Mouse (Mus musculus): ENCODE results near the gene Cacna1c. TPM values are rescaled to one million over a fixed set of nuclear protein-coding genes. Genes with fewer than 3 reads are reported as not detected.

The Cacna1c gene
- 0.20 and 0.30 TPM in 2 replicates for polyA plus RNA-seq (2015; fragmentation: Nextera tagmentation; extraction: Ambion mirVana)

DNA sequence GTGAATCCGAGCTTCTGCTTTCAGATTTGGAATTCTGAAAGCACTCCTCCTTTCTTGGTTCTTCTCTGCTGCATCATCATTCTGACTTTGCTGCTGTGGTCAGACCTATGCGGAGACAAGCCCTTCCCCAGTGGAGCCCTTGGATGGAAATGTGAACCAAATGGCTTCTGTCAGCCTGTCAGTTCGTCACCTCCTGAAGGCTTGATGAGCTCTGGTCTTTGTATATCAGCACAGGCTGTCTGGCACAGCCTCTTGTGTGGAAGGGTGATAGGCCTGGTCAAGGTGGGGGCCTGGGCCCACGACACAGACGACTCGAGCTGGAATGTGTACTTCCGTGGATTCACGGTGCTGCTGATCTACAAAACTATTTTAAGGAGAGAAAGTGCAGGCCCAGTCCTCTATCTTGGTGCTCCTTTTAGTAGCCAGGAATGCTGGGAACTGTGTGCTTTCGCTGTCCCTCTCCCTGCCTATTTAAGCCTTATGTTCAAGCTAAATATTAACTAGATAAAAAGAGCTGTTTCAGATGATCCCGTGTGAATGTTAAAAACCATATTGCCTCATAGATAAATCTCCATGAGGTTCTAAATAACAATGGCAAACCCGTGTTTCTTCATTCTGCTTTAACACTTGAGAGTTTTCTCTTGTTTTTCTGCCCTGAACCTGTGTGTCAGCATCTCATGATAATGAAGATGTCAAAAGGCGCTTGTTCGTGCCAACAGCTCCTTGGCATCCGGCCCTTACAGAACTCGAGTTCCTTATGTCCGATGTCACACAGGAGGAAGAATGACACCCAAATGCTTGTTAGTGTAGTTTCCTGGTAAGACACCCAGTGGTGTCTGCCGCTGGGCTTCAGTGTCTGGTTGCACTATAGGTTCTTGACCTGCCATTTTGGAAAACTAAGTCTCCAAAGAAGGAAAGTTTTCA, at the start of gene Cacna1c:
Gene Cacna1c, minus strand, starts transcription at position 37 of the 924 bp plus-strand sequence.
- 0 out of 2 replicates have a peak, but pooled peaks have one; percentile 19 for ATAC-seq (ENCODE audit: low read depth)
- Histone ChIP-seq H3K9ac (ENCODE audit: low read depth, low read length) (no peak within 1 kb of the TSS), H3K4me3 (ENCODE audit: low read depth, low read length) (no peak within 1 kb of the TSS), H3K27me3 (ENCODE audit: control insufficient read depth, insufficient read depth, low read depth, low read length) (no peaks in the 10 kb centered on the region), H3K4me1 (ENCODE audit: control insufficient read depth, low read depth, low read length) (no peaks in the 10 kb centered on the region), H3K4me2 (ENCODE audit: low read depth, low read length) (no peak within 1 kb of the TSS), H3K27ac (ENCODE audit: low read length) (no peak within 1 kb of the TSS), H3K9me3 (replicated peaks; ENCODE audit: control insufficient read depth, low read length) (no peaks in the 10 kb centered on the region), H3K36me3 (ENCODE audit: control insufficient read depth, insufficient read depth) (no peaks in the 10 kb centered on the region)
- 58% methylated on average over 17 of the region's 17 CpGs for WGBS (ENCODE audit: insufficient replicate concordance)

DNA sequence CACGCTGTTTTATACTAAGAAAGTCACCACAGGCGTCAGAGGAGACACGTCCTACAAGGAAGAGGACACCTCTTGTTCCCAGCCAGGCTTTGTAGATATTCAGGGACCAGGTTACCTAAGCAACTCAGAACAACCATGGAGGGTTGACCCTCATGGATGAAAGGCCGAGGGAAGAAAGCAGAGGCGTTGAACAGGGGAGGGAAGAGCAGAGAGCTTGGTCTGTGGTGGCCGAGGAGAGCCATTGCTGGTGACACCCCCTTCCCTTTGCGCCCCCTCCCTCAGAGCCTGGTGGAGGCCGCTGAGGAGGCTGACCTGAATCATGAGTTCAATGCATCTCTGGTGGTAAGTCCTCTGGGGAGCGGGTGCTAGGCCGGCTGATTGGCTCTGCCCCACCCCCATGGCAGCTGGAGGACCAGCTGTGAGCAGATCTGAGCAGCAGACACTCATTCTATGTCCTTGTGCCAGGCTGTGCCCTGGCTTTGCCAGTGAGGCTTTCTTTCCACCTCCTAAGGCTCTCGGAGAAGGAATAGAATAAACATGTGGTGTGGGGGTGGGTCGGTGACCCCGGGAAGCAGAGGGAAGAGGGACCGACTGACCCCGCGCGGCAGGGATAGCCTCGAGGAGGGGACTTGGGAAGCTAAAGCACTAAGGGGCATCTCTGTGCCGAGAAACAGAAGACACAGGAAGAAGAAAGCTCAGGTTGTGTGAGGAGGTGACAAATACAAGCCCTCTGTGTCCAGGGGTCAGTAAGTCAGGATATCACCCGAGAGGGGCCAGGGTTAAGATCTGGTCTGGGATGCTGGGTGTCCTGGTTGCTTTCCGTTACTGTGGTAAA, 44.9 kb upstream of the Cacna1c start:
- H3K36me3 ChIP-seq (ENCODE audit: control insufficient read depth, insufficient read depth): no peaks in the 10 kb centered on the region
- H3K4me3 ChIP-seq (ENCODE audit: low read depth, low read length): no peak overlapping the region
- H3K4me2 ChIP-seq (ENCODE audit: low read depth, low read length): no peak overlapping the region
- ATAC-seq (ENCODE audit: low read depth): no peak
- no peaks in the 10 kb centered on the region for H3K4me1 ChIP-seq (ENCODE audit: control insufficient read depth, low read depth, low read length)
- H3K27me3 ChIP-seq (ENCODE audit: control insufficient read depth, insufficient read depth, low read depth, low read length): no peaks in the 10 kb centered on the region
- H3K9me3 ChIP-seq (replicated peaks; ENCODE audit: control insufficient read depth, low read length): 0 out of 2 replicates have a peak, but pooled peaks cover under 1% of the 10 kb centered on the region
- 50% methylated on average over 21 of the region's 21 CpGs for WGBS (ENCODE audit: insufficient replicate concordance)
- no peak overlapping the region for H3K27ac ChIP-seq (ENCODE audit: low read length)
- no peak overlapping the region for H3K9ac ChIP-seq (ENCODE audit: low read depth, low read length)

DNA sequence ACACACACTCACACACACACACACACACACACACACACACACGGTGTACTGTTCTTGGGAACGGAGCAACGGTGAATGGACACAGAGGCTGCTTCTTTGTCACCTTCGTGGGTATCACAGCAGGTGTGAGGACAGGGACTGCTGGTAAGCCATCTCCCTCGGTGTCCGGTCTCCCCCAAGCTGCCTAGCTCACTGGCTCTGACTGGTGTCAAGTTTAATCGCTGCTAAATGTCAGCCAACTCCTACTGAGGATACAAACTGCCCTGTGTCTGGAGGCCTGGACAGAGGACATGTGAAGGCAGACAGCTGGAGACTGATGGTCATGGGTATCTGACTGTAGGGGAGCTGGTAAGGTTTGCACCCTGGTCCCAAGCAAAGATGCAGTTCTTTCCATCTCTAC, 44.0 kb upstream of the Cacna1c start:
- no peak for ATAC-seq (ENCODE audit: low read depth)
- Histone ChIP-seq H3K4me3 (ENCODE audit: low read depth, low read length) (no peak overlapping the region), H3K4me2 (ENCODE audit: low read depth, low read length) (no peak overlapping the region), H3K27me3 (ENCODE audit: control insufficient read depth, insufficient read depth, low read depth, low read length) (no peaks in the 10 kb centered on the region), H3K27ac (ENCODE audit: low read length) (no peak overlapping the region), H3K9me3 (replicated peaks; ENCODE audit: control insufficient read depth, low read length) (no peaks in the 10 kb centered on the region), H3K4me1 (ENCODE audit: control insufficient read depth, low read depth, low read length) (no peaks in the 10 kb centered on the region), H3K36me3 (ENCODE audit: control insufficient read depth, insufficient read depth) (no peaks in the 10 kb centered on the region), H3K9ac (ENCODE audit: low read depth, low read length) (no peak overlapping the region)
- WGBS (ENCODE audit: insufficient replicate concordance): 61% methylated on average over 7 of the region's 7 CpGs

DNA sequence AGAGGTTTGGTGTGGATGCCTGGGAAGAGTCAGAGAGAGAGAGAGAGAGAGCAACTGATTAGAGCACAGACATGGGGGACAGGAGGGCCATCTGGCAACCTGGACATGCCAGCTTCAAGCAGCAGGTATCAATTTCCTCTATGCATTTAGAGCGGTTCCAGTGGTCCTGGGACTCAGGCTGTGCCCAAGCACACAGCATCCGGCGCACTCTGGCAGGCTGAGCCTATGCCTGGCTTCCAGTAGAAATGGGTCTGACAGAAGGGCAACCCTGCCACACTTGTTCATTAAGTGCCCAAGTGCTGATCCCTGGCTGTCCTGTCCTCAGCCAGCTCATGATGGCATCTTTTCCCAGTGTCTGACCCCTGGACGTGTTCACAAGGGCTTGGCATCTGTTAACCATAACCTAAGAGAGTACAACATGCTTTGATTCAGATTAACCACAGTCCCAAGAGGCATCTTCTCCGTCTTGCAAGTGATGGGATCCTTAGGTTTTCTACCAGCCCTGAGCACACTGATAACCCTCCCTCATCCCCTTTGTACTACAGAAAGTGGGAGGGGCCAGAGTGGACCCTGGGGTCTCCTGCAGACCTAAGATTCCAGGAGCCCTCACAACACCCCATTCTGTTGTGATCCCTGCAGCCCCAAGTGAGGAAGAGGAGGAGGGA, 43.3 kb upstream of the Cacna1c start:
- no peak for ATAC-seq (ENCODE audit: low read depth)
- H3K27ac ChIP-seq (ENCODE audit: low read length): no peak overlapping the region
- 57% methylated on average over 5 of the region's 5 CpGs for WGBS (ENCODE audit: insufficient replicate concordance)
- H3K4me2 ChIP-seq (ENCODE audit: low read depth, low read length): no peak overlapping the region
- H3K4me3 ChIP-seq (ENCODE audit: low read depth, low read length): no peak overlapping the region
- H3K9me3 ChIP-seq (replicated peaks; ENCODE audit: control insufficient read depth, low read length): no peaks in the 10 kb centered on the region
- H3K27me3 ChIP-seq (ENCODE audit: control insufficient read depth, insufficient read depth, low read depth, low read length): no peaks in the 10 kb centered on the region
- H3K4me1 ChIP-seq (ENCODE audit: control insufficient read depth, low read depth, low read length): no peaks in the 10 kb centered on the region
- no peaks in the 10 kb centered on the region for H3K36me3 ChIP-seq (ENCODE audit: control insufficient read depth, insufficient read depth)
- H3K9ac ChIP-seq (ENCODE audit: low read depth, low read length): no peak overlapping the region

DNA sequence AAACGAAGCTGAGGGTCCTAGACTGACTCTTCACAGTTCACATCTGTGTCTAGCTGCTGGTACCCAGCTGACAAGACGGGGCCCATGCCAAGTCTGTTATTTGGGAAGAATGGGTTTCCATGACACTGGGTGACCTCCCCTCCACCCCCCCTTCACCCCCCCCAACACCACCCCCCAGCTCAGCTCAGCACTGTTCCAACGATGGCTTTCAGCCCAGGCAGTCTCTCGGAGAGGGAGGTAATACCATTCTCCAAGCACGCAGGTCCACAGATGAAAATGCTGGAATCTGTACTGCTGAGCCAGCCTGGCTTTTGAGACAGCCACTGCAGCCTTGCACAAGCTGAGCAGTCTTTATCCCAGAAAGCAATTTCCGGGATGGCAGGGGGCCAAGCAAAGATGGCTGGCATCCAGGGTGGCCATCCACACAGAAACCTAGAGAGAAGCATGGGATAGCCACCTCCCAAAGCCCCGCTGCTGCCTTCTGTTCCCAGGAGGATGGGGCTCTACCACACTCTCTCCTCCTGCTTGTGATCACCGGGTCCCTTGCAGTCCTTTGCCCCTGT, 41.3 kb upstream of the Cacna1c start:
- Histone ChIP-seq H3K4me2 (ENCODE audit: low read depth, low read length) (no peak overlapping the region), H3K9ac (ENCODE audit: low read depth, low read length) (no peak overlapping the region), H3K36me3 (ENCODE audit: control insufficient read depth, insufficient read depth) (no peaks in the 10 kb centered on the region), H3K9me3 (replicated peaks; ENCODE audit: control insufficient read depth, low read length) (no peaks in the 10 kb centered on the region), H3K27ac (ENCODE audit: low read length) (no peak overlapping the region), H3K27me3 (ENCODE audit: control insufficient read depth, insufficient read depth, low read depth, low read length) (no peaks in the 10 kb centered on the region), H3K4me1 (ENCODE audit: control insufficient read depth, low read depth, low read length) (no peaks in the 10 kb centered on the region), H3K4me3 (ENCODE audit: low read depth, low read length) (no peak overlapping the region)
- 53% methylated on average over 8 of the region's 8 CpGs for WGBS (ENCODE audit: insufficient replicate concordance)
- ATAC-seq (ENCODE audit: low read depth): no peak

DNA sequence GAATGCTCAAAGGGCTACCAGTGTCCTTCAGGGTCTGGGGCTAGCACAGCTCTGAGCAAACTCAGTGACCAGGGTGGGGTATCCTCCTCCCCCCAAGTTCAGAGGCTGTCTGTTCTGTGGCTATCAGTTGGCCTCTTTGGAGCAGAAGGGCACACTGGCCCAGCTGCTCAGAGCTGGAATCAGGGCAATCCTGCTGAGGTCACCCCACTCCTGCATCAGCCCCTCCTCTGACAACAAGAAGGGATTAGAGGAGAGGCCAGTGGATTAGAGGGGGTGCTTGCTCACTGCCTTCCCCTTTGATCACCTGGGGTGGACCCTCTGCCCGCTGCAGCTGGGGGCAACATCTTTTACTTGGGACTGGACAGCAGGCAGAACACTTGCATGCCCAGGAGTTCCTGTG, 40.0 kb upstream of the Cacna1c start, which contains the start of gene Cacna2d4:
Gene Cacna2d4, plus strand, starts transcription at position 286 of the 400 bp plus-strand sequence.
- Histone ChIP-seq H3K4me2 (ENCODE audit: low read depth, low read length) (no peak within 1 kb of the TSS), H3K9ac (ENCODE audit: low read depth, low read length) (no peak within 1 kb of the TSS), H3K4me3 (ENCODE audit: low read depth, low read length) (no peak within 1 kb of the TSS), H3K27me3 (ENCODE audit: control insufficient read depth, insufficient read depth, low read depth, low read length) (no peaks in the 10 kb centered on the region), H3K27ac (ENCODE audit: low read length) (no peak within 1 kb of the TSS), H3K9me3 (replicated peaks; ENCODE audit: control insufficient read depth, low read length) (no peaks in the 10 kb centered on the region), H3K36me3 (ENCODE audit: control insufficient read depth, insufficient read depth) (no peaks in the 10 kb centered on the region), H3K4me1 (ENCODE audit: control insufficient read depth, low read depth, low read length) (no peaks in the 10 kb centered on the region)
- ATAC-seq (ENCODE audit: low read depth): no peak
- WGBS (ENCODE audit: insufficient replicate concordance): 33% methylated on average over 1 of the region's 1 CpGs

DNA sequence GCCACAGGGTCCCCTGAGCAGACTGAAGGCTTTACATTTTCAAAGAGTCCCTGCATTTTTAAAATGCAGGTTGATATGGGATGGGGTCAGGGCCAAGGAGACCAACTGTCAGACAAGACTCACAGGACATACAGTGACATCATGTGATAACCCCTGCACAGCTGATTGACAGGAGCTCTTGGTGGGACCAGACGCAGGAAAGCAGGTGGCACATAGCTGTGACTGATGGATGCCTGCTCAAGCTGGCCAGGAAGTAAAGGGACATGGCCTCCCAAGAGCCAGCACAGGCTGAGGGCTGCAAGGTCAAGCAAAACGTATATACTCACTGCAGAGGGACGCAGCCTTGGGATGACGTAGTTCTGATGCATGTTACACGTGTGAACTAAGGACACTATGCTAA, 39.2 kb upstream of the Cacna1c start:
- Histone ChIP-seq H3K27ac (ENCODE audit: low read length) (no peak overlapping the region), H3K36me3 (ENCODE audit: control insufficient read depth, insufficient read depth) (no peaks in the 10 kb centered on the region), H3K4me1 (ENCODE audit: control insufficient read depth, low read depth, low read length) (no peaks in the 10 kb centered on the region), H3K4me3 (ENCODE audit: low read depth, low read length) (no peak overlapping the region), H3K9ac (ENCODE audit: low read depth, low read length) (no peak overlapping the region), H3K9me3 (replicated peaks; ENCODE audit: control insufficient read depth, low read length) (no peaks in the 10 kb centered on the region), H3K4me2 (ENCODE audit: low read depth, low read length) (no peak overlapping the region), H3K27me3 (ENCODE audit: control insufficient read depth, insufficient read depth, low read depth, low read length) (no peaks in the 10 kb centered on the region)
- WGBS (ENCODE audit: insufficient replicate concordance): 51% methylated on average over 5 of the region's 5 CpGs
- no peak for ATAC-seq (ENCODE audit: low read depth)

DNA sequence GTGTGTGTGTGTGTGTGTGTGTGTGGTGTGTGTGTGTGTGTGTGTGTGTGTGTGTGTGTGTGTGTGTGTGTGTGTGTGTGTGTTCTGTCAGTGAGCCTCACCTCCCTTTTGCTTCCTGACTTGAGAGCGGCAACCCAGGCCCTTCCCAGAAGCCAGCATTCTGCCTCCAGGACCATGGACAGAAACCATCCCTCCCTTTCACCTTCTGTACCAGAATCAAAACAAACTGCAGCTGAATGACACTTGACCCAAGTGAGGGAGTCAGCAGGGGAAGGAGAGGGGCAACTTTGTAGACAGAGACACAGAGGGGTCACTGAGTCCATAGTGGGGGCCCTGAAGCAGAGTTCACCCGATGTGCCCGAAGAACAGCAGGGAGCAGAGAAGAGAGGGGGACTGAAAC, 36.8 kb upstream of the Cacna1c start:
- H3K27ac ChIP-seq (ENCODE audit: low read length): no peak overlapping the region
- H3K9me3 ChIP-seq (replicated peaks; ENCODE audit: control insufficient read depth, low read length): no peaks in the 10 kb centered on the region
- no peaks in the 10 kb centered on the region for H3K4me1 ChIP-seq (ENCODE audit: control insufficient read depth, low read depth, low read length)
- 42% methylated on average over 3 of the region's 3 CpGs for WGBS (ENCODE audit: insufficient replicate concordance)
- no peak overlapping the region for H3K9ac ChIP-seq (ENCODE audit: low read depth, low read length)
- no peaks in the 10 kb centered on the region for H3K27me3 ChIP-seq (ENCODE audit: control insufficient read depth, insufficient read depth, low read depth, low read length)
- no peak for ATAC-seq (ENCODE audit: low read depth)
- no peak overlapping the region for H3K4me2 ChIP-seq (ENCODE audit: low read depth, low read length)
- H3K36me3 ChIP-seq (ENCODE audit: control insufficient read depth, insufficient read depth): no peaks in the 10 kb centered on the region
- H3K4me3 ChIP-seq (ENCODE audit: low read depth, low read length): no peak overlapping the region

Data from liver, embryonic 16.5 days (tissue).